Mouse (Mus musculus) heart, adult 2 months (tissue): ENCODE measurements around the gene 1700003E16Rik.
A peak's percentile ranks its signal among the peaks of the same experiment; 100 is the strongest.

Source experiments
- CTCF ChIP-seq: fragments of 200-600 bp; IDR thresholded peaks from 2 replicates; pipeline ENCODE4 v1.8.1; 2022; ENCODE audit warnings: antibody characterized with exemption, mild to moderate bottlenecking, moderate library complexity
- EP300 ChIP-seq: fragments of 200-500 bp; IDR thresholded peaks from 2 replicates; pipeline ENCODE4 v1.6.1; 2011; ENCODE audit warnings: low read depth, low read length, control low read depth; ENCODE audit not compliant: insufficient read depth
- POLR2A ChIP-seq: fragments of 200-500 bp; IDR thresholded peaks from 2 replicates; pipeline ENCODE4 v1.6.1; 2011; ENCODE audit warnings: mild to moderate bottlenecking, low read depth, low read length, control low read depth; ENCODE audit not compliant: insufficient read depth

- TF ChIP-seq POLR2A = no peak
- TF ChIP-seq EP300 = no peak
- peak; percentile 51 for TF ChIP-seq CTCF
Measured at GRCm38 (mm10) chr6:83197345-83198004, 41.3 kb downstream of the 1700003E16Rik start.
